Mouse (Mus musculus): ENCODE data around the gene Slc4a4. TPM values are rescaled to one million over a fixed set of nuclear protein-coding genes. Genes with fewer than 3 reads are reported as not detected.

The Slc4a4 gene
- polyA plus RNA-seq, 2 experiments: 2.7 to 2.8 TPM

DNA sequence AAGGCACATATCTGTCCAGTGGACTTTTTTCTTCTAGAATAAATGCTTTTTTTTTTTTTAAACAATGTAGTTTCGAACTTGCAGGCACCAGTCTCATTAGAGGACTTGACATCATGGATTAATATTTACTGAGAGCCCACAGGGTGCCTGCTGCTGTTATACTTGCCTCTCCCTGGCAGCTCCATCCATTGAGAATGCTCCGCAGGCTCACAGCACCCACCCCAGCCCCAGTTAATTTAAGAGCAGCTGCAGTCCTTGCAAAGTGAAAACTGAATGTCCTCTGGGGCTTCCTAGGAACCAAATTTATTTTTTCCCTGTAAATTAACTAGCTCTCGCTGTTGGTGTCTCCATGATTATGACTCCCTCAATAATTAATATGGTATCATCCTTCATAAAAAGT, 303.4 kb downstream of the Slc4a4 start:
- DNase-seq (ENCODE audit: low spot score) (no peak), ATAC-seq (ENCODE audit: low FRiP score, low read depth) (no peak)
- Histone ChIP-seq H3K4me3 (replicated peaks; ENCODE audit: low read length) (no peak overlapping the region), H3K36me3 (ENCODE audit: control insufficient read depth, insufficient read depth, low read length) (no peaks in the 10 kb centered on the region), H3K9me3 (ENCODE audit: control insufficient read depth, low read length) (no peaks in the 10 kb centered on the region), H3K4me1 (ENCODE audit: control insufficient read depth, insufficient read depth, low read length) (no peaks in the 10 kb centered on the region), H3K9ac (ENCODE audit: low read depth, low read length, severe bottlenecking) (no peak overlapping the region), H3K27me3 (ENCODE audit: control insufficient read depth, insufficient read depth, low read length) (no peaks in the 10 kb centered on the region), H3K27ac (replicated peaks; ENCODE audit: low read depth, low read length) (no peak overlapping the region), H3K4me2 (replicated peaks; ENCODE audit: low read depth, low read length, severe bottlenecking) (no peak overlapping the region)
- no peak for TF ChIP-seq POLR2A (IDR thresholded peaks at IDR 0.05; ENCODE audit: borderline replicate concordance, extremely low read depth, insufficient read depth, insufficient read length)
- 38% methylated on average over 3 of the region's 3 CpGs for WGBS

DNA sequence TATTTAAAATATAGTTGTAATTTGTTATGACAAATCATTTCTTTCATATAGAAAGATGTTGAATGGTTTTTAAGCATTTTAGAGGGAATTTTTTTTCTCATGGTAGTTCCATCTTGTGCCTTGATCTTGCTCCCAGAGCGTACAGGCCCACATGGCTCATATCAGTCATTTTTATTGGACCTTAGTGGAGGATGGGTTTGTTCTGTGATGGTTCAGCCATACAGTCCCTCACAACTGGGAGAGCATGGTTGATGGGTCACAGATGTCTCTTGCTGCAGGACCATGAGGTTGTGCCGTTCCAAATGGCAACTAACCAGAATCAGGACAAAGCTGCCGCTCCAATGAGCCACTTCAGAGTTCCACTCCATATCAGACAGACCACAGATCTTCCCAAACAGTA, 308.0 kb downstream of the Slc4a4 start:
- no peaks in the 10 kb centered on the region for H3K4me1 ChIP-seq (ENCODE audit: control insufficient read depth, insufficient read depth, low read length)
- H3K27ac ChIP-seq (replicated peaks; ENCODE audit: low read depth, low read length): no peak overlapping the region
- WGBS: 83% methylated on average over 3 of the region's 3 CpGs
- no peaks in the 10 kb centered on the region for H3K36me3 ChIP-seq (ENCODE audit: control insufficient read depth, insufficient read depth, low read length)
- H3K27me3 ChIP-seq (ENCODE audit: control insufficient read depth, insufficient read depth, low read length): no peaks in the 10 kb centered on the region
- H3K4me3 ChIP-seq (replicated peaks; ENCODE audit: low read length): no peak overlapping the region
- DNase-seq (ENCODE audit: low spot score): no peak
- no peak for ATAC-seq (ENCODE audit: low FRiP score, low read depth)
- H3K4me2 ChIP-seq (replicated peaks; ENCODE audit: low read depth, low read length, severe bottlenecking): no peak overlapping the region
- H3K9me3 ChIP-seq (ENCODE audit: control insufficient read depth, low read length): no peaks in the 10 kb centered on the region
- TF ChIP-seq POLR2A (IDR thresholded peaks at IDR 0.05; ENCODE audit: borderline replicate concordance, extremely low read depth, insufficient read depth, insufficient read length): no peak
- no peak overlapping the region for H3K9ac ChIP-seq (ENCODE audit: low read depth, low read length, severe bottlenecking)

DNA sequence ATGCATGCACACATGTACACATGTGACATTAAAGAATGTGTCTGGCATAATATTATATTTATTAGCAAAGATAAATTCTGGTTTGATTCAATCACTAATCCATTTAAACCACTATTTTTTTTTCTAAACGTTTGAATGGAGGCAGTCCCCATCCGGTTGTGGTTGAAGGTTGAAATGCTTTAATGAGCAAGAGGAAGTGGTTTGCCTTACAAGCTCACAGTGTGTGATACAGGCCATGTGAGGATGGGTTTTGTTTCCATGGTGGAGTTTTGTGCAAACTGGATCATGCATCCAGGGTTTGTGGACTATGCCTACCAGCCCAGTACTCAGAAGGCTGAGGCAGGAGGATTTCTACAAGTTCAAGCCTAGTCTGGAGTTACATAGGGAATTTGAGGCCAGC, 311.9 kb downstream of the Slc4a4 start:
- H3K36me3 ChIP-seq (ENCODE audit: control insufficient read depth, insufficient read depth, low read length): no peaks in the 10 kb centered on the region
- H3K9me3 ChIP-seq (ENCODE audit: control insufficient read depth, low read length): no peaks in the 10 kb centered on the region
- ATAC-seq (ENCODE audit: low FRiP score, low read depth): no peak
- H3K9ac ChIP-seq (ENCODE audit: low read depth, low read length, severe bottlenecking): no peak overlapping the region
- no peak overlapping the region for H3K4me2 ChIP-seq (replicated peaks; ENCODE audit: low read depth, low read length, severe bottlenecking)
- no peak overlapping the region for H3K27ac ChIP-seq (replicated peaks; ENCODE audit: low read depth, low read length)
- DNase-seq (ENCODE audit: low spot score): no peak
- no peaks in the 10 kb centered on the region for H3K4me1 ChIP-seq (ENCODE audit: control insufficient read depth, insufficient read depth, low read length)
- WGBS: 53% methylated on average over 2 of the region's 2 CpGs
- TF ChIP-seq POLR2A (IDR thresholded peaks at IDR 0.05; ENCODE audit: borderline replicate concordance, extremely low read depth, insufficient read depth, insufficient read length): no peak
- no peaks in the 10 kb centered on the region for H3K27me3 ChIP-seq (ENCODE audit: control insufficient read depth, insufficient read depth, low read length)
- no peak overlapping the region for H3K4me3 ChIP-seq (replicated peaks; ENCODE audit: low read length)

DNA sequence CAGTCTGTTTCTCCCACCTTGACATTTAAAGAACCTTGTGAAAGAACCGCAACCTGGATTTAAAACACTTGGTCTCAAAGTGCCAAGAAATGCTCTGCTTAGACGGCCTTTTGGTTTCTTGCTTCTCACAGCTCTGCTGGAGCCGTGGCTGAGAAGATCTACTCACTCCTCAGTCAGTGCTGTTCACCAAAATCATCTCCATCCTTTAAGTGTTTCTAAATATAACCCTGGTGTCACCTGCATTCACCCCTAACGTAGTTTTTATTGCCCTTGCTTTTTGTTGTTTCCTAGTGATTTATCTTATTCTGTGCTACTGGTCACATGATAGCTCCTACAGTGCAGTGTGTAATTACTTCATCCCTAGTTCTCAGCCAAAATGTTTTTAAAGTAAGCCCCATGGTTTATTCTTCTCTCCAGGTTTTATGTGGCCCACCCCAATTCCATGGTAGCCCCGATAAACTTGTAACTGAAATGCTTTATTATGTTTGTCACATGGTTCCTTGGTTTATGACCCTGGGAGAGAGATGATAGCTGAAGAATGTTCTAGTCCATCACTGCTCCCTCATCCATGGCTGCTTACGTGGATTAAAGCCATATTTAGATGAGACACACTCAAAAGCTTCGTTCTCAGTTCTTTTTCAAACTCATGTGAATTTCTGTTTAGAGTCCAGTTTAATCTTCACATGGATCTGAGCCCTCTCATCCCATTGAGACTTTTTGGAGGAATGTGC, 323.5 kb downstream of the Slc4a4 start:
- H3K9me3 ChIP-seq (ENCODE audit: control insufficient read depth, low read length): no peaks in the 10 kb centered on the region
- no peak overlapping the region for H3K9ac ChIP-seq (ENCODE audit: low read depth, low read length, severe bottlenecking)
- ATAC-seq (ENCODE audit: low FRiP score, low read depth) (no peak), DNase-seq (ENCODE audit: low spot score) (no peak)
- no peak overlapping the region for H3K27ac ChIP-seq (replicated peaks; ENCODE audit: low read depth, low read length)
- no peak overlapping the region for H3K4me3 ChIP-seq (replicated peaks; ENCODE audit: low read length)
- H3K27me3 ChIP-seq (ENCODE audit: control insufficient read depth, insufficient read depth, low read length): no peaks in the 10 kb centered on the region
- no peaks in the 10 kb centered on the region for H3K4me1 ChIP-seq (ENCODE audit: control insufficient read depth, insufficient read depth, low read length)
- 66% methylated on average over 7 of the region's 7 CpGs for WGBS
- no peak overlapping the region for H3K4me2 ChIP-seq (replicated peaks; ENCODE audit: low read depth, low read length, severe bottlenecking)
- no peak for TF ChIP-seq POLR2A (IDR thresholded peaks at IDR 0.05; ENCODE audit: borderline replicate concordance, extremely low read depth, insufficient read depth, insufficient read length)
- no peaks in the 10 kb centered on the region for H3K36me3 ChIP-seq (ENCODE audit: control insufficient read depth, insufficient read depth, low read length)

DNA sequence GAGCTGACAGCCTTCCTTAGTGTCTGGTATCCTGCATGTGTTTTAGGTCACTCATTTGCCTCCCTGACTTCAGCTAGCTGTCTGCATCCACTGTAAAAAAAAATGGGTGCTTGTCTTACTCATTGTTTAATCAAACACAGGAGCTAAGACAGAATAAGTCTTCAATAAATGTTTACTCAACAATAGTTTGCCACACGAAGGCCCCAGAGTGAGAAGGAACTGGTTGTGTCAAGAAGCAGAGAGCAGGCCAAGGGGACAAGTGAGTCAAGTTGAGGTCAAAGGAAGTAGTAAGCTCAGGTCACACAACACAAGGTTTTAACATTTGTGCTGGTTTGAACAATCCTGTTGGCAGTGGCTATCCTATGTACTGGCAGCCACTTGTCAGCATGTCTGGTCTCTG, 324.4 kb downstream of the Slc4a4 start:
- H3K4me3 ChIP-seq (replicated peaks; ENCODE audit: low read length): no peak overlapping the region
- ATAC-seq (ENCODE audit: low FRiP score, low read depth) (no peak), DNase-seq (ENCODE audit: low spot score) (no peak)
- no peak for TF ChIP-seq POLR2A (IDR thresholded peaks at IDR 0.05; ENCODE audit: borderline replicate concordance, extremely low read depth, insufficient read depth, insufficient read length)
- H3K9me3 ChIP-seq (ENCODE audit: control insufficient read depth, low read length): no peaks in the 10 kb centered on the region
- no peak overlapping the region for H3K27ac ChIP-seq (replicated peaks; ENCODE audit: low read depth, low read length)
- no peaks in the 10 kb centered on the region for H3K36me3 ChIP-seq (ENCODE audit: control insufficient read depth, insufficient read depth, low read length)
- H3K4me1 ChIP-seq (ENCODE audit: control insufficient read depth, insufficient read depth, low read length): no peaks in the 10 kb centered on the region
- no peak overlapping the region for H3K9ac ChIP-seq (ENCODE audit: low read depth, low read length, severe bottlenecking)
- 68% methylated on average over 1 of the region's 1 CpGs for WGBS
- no peak overlapping the region for H3K4me2 ChIP-seq (replicated peaks; ENCODE audit: low read depth, low read length, severe bottlenecking)
- H3K27me3 ChIP-seq (ENCODE audit: control insufficient read depth, insufficient read depth, low read length): no peaks in the 10 kb centered on the region
